Comparison of ENCODE assay signal across 22 mouse cellular contexts in the genomic region with DNA sequence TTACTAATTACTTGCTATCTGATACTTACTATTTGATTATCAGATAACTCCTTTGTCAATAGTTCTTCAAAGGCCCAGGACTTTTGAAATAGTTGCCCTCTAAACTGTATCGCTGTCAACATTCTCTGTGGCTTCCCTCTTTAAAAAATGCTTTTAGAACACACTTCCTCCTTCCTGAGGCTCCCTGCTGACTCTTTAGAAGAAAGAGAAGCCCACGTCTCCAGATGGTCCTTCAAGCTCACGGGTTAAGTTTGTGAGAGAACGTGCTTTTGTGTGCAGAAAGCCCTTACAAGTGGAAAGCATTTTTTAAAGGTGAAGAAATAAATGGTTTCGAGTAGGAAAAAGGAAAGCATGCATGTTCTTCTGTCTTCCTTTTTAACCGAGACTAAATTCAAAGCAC.
DNase-seq lines count a peak whose midpoint lies in the region; ATAC-seq and TF ChIP-seq lines count a peak whose summit lies in the region.
"Had no signal": no experiment of that assay in that cellular context is flagged by ENCODE, and none has a peak within 500 bp of the region (broad histone marks: within the 10 kb centered on the region; RNA-seq: fewer than 3 reads in every experiment).

No protein-coding gene starts in this region.

- peaks cover 9% of the 10 kb centered on the region for H3K4me1 ChIP-seq in cortical plate, adult 2 months (ENCODE audit: control insufficient read depth, insufficient read depth, low read length)
- peaks cover 15% of the 10 kb centered on the region; the same call in 1 of the 2 replicates for H3K4me1 ChIP-seq in hindbrain, embryonic 13.5 days (replicated peaks)
- H3K4me1 ChIP-seq: heart, embryonic 15.5 days; megakaryocyte, embryonic 14.5 days had no signal

- TF ChIP-seq POLR2A in cortical plate, adult 2 months (IDR thresholded peaks at IDR 0.05; ENCODE audit: extremely low read depth, insufficient read depth, low read length), result no peak

- no peaks in the 10 kb centered on the region for H3K9me3 ChIP-seq in hindbrain, embryonic 13.5 days
- H3K9me3 ChIP-seq: heart, embryonic 15.5 days; megakaryocyte, embryonic 14.5 days; neural tube, embryonic 13.5 days had no signal

- H3K4me3 ChIP-seq in cortical plate, adult 2 months (ENCODE audit: insufficient read depth, low read length), result no peak overlapping the region
- H3K4me3 ChIP-seq in hindbrain, embryonic 13.5 days, result no peak overlapping the region
- H3K4me3 ChIP-seq: heart, embryonic 15.5 days; megakaryocyte, embryonic 14.5 days; neural tube, embryonic 13.5 days had no signal

- H3K4me2 ChIP-seq in hindbrain, embryonic 13.5 days, result no peak overlapping the region
- H3K4me2 ChIP-seq: heart, embryonic 15.5 days; liver, embryonic 11.5 days; neural tube, embryonic 13.5 days had no signal

- no peak overlapping the region for H3K9ac ChIP-seq in hindbrain, embryonic 13.5 days
- H3K9ac ChIP-seq: forebrain, postnatal 0 days; heart, embryonic 15.5 days; neural tube, embryonic 13.5 days had no signal

- 60% methylated on average over 6 of the region's 6 CpGs for WGBS in hindbrain, embryonic 13.5 days

- no peaks in the 10 kb centered on the region for H3K27me3 ChIP-seq in hindbrain, embryonic 13.5 days
- H3K27me3 ChIP-seq: heart, embryonic 15.5 days; megakaryocyte, embryonic 14.5 days; neural tube, embryonic 13.5 days had no signal

- no peaks in the 10 kb centered on the region for H3K36me3 ChIP-seq in hindbrain, embryonic 13.5 days
- H3K36me3 ChIP-seq: heart, embryonic 15.5 days; neural tube, embryonic 13.5 days had no signal

- peak; percentile 51 to 62 for DNase-seq in left cerebral cortex, adult 18-20 months (ENCODE audit: low spot score in 2 of 2)
- no peak for DNase-seq in left cerebral cortex, adult 11 months (ENCODE audit: low spot score)
- peak; percentile 55 to 59 for DNase-seq in right cerebral cortex, adult 2 months (ENCODE audit: low spot score in 2 of 2)
- no peak for DNase-seq in right cerebral cortex, postnatal 10 days (ENCODE audit: low spot score in 2 of 2)
- peak; percentile 85 for DNase-seq in telencephalon, adult 2 months (ENCODE audit: low read depth, low spot score)
- DNase-seq: adrenal gland, postnatal 36 days; cerebellum, adult 9-11 months; forebrain, postnatal 0 days; gastrocnemius, postnatal 10 days; kidney, adult 2 months; kidney, postnatal 14 days; lung, adult 18-20 months; midbrain, embryonic 14.5 days; right cerebral cortex, postnatal 14 days; thymus, postnatal 14 days had no signal

- ATAC-seq in hindbrain, embryonic 13.5 days (ENCODE audit: low FRiP score), result no peak
- ATAC-seq: forebrain, postnatal 0 days; inflammation-experienced regulatory T-cells, adult 6 months had no signal

- no peak for TF ChIP-seq CTCF in cortical plate, adult 2 months (IDR thresholded peaks at IDR 0.05; ENCODE audit: extremely low read depth, insufficient read depth, low read length)

- H3K27ac ChIP-seq in cortical plate, adult 2 months (ENCODE audit: insufficient read depth, low read length), result peak overlapping the region; percentile 76
- no peak overlapping the region for H3K27ac ChIP-seq in hindbrain, embryonic 13.5 days
- H3K27ac ChIP-seq: heart, embryonic 15.5 days; neural tube, embryonic 13.5 days had no signal

Comparison
In these comparisons a context has a peak if more than half of its experiments do, and no peak if none do; other contexts are left out.
1. DNase-seq: peak in left cerebral cortex, adult 18-20 months (2 of 2), right cerebral cortex, adult 2 months (2 of 2) and telencephalon, adult 2 months (single experiment); none in left cerebral cortex, adult 11 months (single experiment) and right cerebral cortex, postnatal 10 days (0 of 2).